Mouse (Mus musculus) bone marrow macrophage, adult 2 months (primary cell): ENCODE data around the gene Cotl1. TPM values are rescaled to one million over a fixed set of nuclear protein-coding genes. Genes with fewer than 3 reads are reported as not detected.

Experiments
- H3K27ac ChIP-seq: 2 replicates; pipeline ENCODE4 v1.5.1; 2012; ENCODE audit warnings: low read depth, low read length; ENCODE audit not compliant: insufficient read depth
- H3K4me1 ChIP-seq: 2 replicates; pipeline ENCODE4 v1.6.1; 2012; ENCODE audit warnings: low read length; ENCODE audit not compliant: control insufficient read depth, insufficient read depth
- H3K4me3 ChIP-seq: 2 replicates; pipeline ENCODE4 v1.5.1; 2012; ENCODE audit warnings: mild to moderate bottlenecking, low read length, moderate library complexity; ENCODE audit not compliant: insufficient read depth
- CTCF ChIP-seq: IDR thresholded peaks from 2 replicates; pipeline ENCODE4 v1.5.1; 2012; ENCODE audit warnings: low read depth, mild to moderate bottlenecking, low read length, moderate library complexity
- POLR2A ChIP-seq: IDR thresholded peaks from 2 replicates; pipeline ENCODE4 v1.6.1; 2012; ENCODE audit warnings: mild to moderate bottlenecking, low read depth, low read length, borderline replicate concordance
- polyA plus RNA-seq: library from polyadenylated mRNA; stranded (reverse); fragments of >200 nt; gene quantifications from 2 replicates; pipeline ENCODE4 v1.2.4, GENCODE M21; 2012; ENCODE audit not compliant: missing spikeins, insufficient read depth, insufficient read length

Cotl1 gene
- polyA plus RNA-seq, 1 experiment: 492 TPM

GRCm38 (mm10) chr8:119782715-119783114 is 57.6 kb downstream of the Cotl1 start:
- Histone ChIP-seq H3K27ac (no peak overlapping the region), H3K4me3 (no peak overlapping the region), H3K4me1 (peaks cover 10% of the 10 kb centered on the region)
- TF ChIP-seq POLR2A: no peak
- peak; percentile 77 for TF ChIP-seq CTCF

- TF ChIP-seq POLR2A: no peak
- no peak for TF ChIP-seq CTCF
Measured at GRCm38 (mm10) chr8:119781086-119781840, 59.1 kb downstream of the Cotl1 start.

GRCm38 (mm10) chr8:119780402-119781049 is 59.8 kb downstream of the Cotl1 start:
- H3K4me1 ChIP-seq: peaks cover 14% of the 10 kb centered on the region
- no peak for TF ChIP-seq CTCF
- no peak for TF ChIP-seq POLR2A
- no peak overlapping the region for H3K4me3 ChIP-seq

More at GRCm38 (mm10) chr8:119781086-119781840, 59.1 kb downstream of the Cotl1 start:
- no peak overlapping the region for H3K27ac ChIP-seq
- no peak overlapping the region for H3K4me3 ChIP-seq
- peaks cover 14% of the 10 kb centered on the region for H3K4me1 ChIP-seq

GRCm38 (mm10) chr8:119779013-119779737 is 61.2 kb downstream of the Cotl1 start:
- TF ChIP-seq POLR2A (no peak), CTCF (peak; percentile 92)
- Histone ChIP-seq H3K27ac (no peak overlapping the region), H3K4me3 (no peak overlapping the region), H3K4me1 (peaks cover 8% of the 10 kb centered on the region)

More at GRCm38 (mm10) chr8:119780402-119781049, 59.8 kb downstream of the Cotl1 start:
- no peak overlapping the region for H3K27ac ChIP-seq

DNA sequence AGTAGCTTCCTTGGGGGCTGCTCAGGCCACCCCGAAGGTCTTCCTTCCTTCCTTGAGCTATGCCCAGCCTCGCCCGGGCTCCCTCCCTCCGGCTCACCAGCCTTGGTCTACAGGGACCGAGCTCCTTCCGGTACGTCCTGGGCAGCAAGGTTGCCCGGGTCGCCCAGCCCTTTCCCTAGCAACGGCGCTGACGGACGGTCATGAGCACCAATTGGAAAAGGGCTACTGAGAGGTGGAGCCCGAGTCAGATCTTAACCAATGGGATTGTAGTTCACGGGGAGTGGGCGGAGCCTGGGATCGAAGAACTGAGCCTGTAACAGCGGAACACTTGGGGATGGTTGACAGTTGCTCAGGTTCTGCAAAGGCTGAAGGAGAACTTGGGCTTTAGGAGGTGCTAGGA is 62.1 kb downstream of the Cotl1 start, which contains the start of gene Tldc1:
Gene Tldc1, minus strand, starts transcription at position 154 of the 400 bp plus-strand sequence.
- Histone ChIP-seq H3K4me1 (peaks cover 4% of the 10 kb centered on the region), H3K4me3 (peak within 1 kb of the TSS; percentile 86), H3K27ac (peak within 1 kb of the TSS; percentile 26)
- TF ChIP-seq POLR2A: 0 out of 2 replicates have a peak, but pooled peaks have one; percentile 17
- no peak for TF ChIP-seq CTCF

DNA sequence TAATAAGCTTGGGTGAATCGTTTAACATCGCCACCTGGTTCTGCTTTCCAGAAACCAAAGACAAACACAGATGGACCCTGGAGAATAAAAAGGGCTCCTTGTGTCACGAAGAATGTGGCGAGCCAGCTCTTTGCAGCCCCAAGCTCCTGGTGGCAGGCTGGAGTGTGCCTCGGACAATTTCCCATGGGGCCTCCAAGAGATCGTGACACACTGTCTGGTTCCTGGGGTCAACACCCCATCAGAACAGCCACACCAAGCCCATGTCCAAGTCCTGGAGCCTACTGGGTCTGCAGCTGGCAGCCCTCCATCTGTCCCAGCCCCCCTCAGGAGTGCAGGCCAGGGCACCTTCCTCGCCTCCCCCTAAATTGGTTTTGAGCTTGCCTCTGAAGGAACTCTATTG is 62.6 kb downstream of the Cotl1 start:
- peaks cover 4% of the 10 kb centered on the region for H3K4me1 ChIP-seq
- peak overlapping the region; percentile 86 for H3K4me3 ChIP-seq
- TF ChIP-seq POLR2A (no peak), CTCF (no peak)
- H3K27ac ChIP-seq: peak overlapping the region; percentile 26

DNA sequence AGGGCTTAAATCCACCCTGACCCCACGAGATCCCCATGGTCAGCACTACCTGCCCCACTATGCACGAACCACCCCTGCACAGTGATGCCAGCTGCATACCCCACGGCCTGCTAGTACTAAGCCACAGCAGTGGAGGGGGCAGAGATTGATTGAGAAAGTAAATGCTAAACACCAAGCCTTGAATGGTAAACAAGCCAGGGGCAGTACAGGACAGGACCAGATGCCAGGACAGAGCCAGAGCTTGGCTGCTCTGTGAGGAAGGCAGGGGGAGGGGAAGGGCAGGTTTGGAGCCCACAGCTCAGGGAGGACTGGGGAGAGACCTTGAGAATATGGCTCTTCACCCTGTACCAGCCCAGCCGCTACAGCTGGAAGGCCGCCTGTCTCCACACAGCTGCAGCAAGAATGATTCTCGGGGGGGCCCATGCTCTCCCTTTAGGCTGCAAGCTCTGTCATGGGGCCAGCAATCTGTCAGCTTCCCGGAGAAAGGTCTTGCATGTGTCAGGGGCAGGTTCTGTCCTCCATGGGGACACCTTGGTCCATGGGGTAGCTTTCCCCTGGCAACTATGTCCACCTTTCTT is 63.6 kb downstream of the Cotl1 start:
- peaks cover 4% of the 10 kb centered on the region for H3K4me1 ChIP-seq
- no peak overlapping the region for H3K27ac ChIP-seq
- TF ChIP-seq POLR2A (no peak), CTCF (no peak)

GRCm38 (mm10) chr8:119765761-119766444 is 74.4 kb downstream of the Cotl1 start:
- TF ChIP-seq CTCF (no peak), POLR2A (no peak)
- Histone ChIP-seq H3K27ac (no peak overlapping the region), H3K4me3 (no peak overlapping the region), H3K4me1 (no peaks in the 10 kb centered on the region)

More for the DNA sequence above, 63.6 kb downstream of the Cotl1 start:
- H3K4me3 ChIP-seq: no peak overlapping the region

DNA sequence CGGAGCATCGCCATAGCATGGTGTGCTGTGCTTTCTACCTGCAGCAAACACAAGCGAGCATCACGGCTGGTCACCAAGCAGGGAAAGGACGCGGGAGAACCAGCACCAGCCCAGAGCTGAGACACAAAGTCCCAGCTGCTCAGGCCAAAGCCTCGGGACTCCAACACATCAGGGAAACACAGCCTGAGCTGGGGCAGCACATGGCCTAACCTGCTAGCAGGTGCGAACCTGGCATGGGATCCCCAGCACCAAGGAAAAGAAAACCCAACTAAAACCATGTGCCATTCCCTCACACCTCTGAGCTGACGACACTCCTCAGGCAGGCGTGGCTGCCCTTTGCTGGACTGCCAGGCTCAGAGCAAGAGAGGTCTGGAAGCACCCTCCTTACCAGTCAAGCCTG is 75.0 kb downstream of the Cotl1 start:
- TF ChIP-seq POLR2A: no peak
- no peak for TF ChIP-seq CTCF
- no peak overlapping the region for H3K27ac ChIP-seq

More for the DNA sequence above, 75.0 kb downstream of the Cotl1 start:
- no peaks in the 10 kb centered on the region for H3K4me1 ChIP-seq
- H3K4me3 ChIP-seq: no peak overlapping the region
